Mouse (Mus musculus): ENCODE measurements at regions not wholly inside any gene's neighbourhood (a gene's known extent, or its start where the extent isn't known, plus 50 kb on each side); places are given as distances from the start of the nearest gene placed in this dataset.

DNA sequence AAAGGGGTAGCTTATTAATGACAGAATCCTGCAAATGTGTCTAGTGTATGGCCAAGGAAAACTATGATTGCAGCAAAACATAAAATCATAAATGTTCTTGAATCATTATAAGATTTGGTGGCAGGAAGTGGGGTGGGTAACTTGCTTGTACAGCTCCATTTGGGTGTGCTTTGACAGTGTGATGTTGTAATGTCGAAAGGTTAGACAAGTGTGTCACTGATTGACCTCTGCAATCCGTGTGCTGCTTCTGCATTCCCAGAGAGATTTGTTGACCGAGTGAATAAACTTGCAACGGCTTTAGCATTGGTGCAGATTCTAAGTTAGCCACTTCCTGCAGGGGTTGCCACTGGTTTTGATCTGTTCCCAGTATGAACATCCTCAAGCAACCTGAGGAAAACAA lies 165.9 kb upstream of the Tab2 start:
- no peak for TF ChIP-seq CTCF (IDR thresholded peaks at IDR 0.05; ENCODE audit: low read depth)
- TF ChIP-seq EP300 (optimal IDR thresholded peaks at IDR 0.05): no peak

Data from stomach, postnatal 0 days (tissue).